Mouse (Mus musculus) heart, adult 2 months (tissue): ENCODE data around the gene Cideb.

Experiments used
- CTCF ChIP-seq: fragments of 200-600 bp; IDR thresholded peaks from 2 replicates; pipeline ENCODE4 v1.8.1; 2022; ENCODE audit warnings: antibody characterized with exemption, mild to moderate bottlenecking, moderate library complexity
- POLR2A ChIP-seq: fragments of 200-500 bp; IDR thresholded peaks from 2 replicates; pipeline ENCODE4 v1.6.1; 2011; ENCODE audit warnings: mild to moderate bottlenecking, low read depth, low read length, control low read depth; ENCODE audit not compliant: insufficient read depth

DNA sequence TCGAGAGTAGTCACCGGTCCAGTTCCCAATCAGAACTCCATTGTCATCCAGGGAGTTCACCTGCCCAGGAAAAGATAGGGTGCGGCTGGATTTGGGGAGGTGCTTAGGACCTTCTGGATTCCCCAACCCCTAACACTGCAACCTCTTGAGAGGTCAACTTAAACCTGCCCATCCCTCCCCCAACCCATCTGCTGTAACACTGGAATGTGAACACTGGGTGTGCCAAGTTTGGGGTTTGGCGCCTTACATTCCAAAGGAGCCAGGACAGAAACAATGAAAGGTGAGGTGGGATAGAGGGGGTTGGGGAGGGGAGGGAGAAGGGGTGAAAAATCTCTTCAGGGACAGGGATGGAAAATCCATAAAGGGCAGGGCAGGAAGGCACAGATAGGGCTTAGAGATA lies 48.7 kb downstream of the Cideb start:
- no peak for TF ChIP-seq CTCF
- TF ChIP-seq POLR2A: no peak
